Mouse (Mus musculus) cerebellum, adult 2 months (tissue): Measurements from ENCODE around the gene Mfap3. TPM values are rescaled to one million over a fixed set of nuclear protein-coding genes. Genes with fewer than 3 reads are reported as not detected.

Source experiments
- DNase-seq, 2 experiments: peaks; one replicate each; pipeline ENCODE4 v3.0.0; 2021
- H3K27ac ChIP-seq: fragments of 200-500 bp; 2 replicates; pipeline ENCODE4 v1.5.1; 2012; ENCODE audit warnings: low read length, control low read depth, inconsistent platforms; ENCODE audit not compliant: insufficient read depth
- H3K27me3 ChIP-seq: fragments of 200-500 bp; 2 replicates; pipeline ENCODE4 v1.6.1; 2012; ENCODE audit warnings: inconsistent platforms, mild to moderate bottlenecking, low read length, moderate library complexity; ENCODE audit not compliant: control insufficient read depth, insufficient read depth
- H3K4me1 ChIP-seq: fragments of 200-500 bp; 2 replicates; pipeline ENCODE4 v1.6.1; 2011; ENCODE audit warnings: low read length; ENCODE audit not compliant: control insufficient read depth, insufficient read depth
- H3K4me3 ChIP-seq: fragments of 200-500 bp; replicated peaks from 2 replicates; pipeline ENCODE3; 2011; ENCODE audit warnings: mild to moderate bottlenecking, low read depth, low read length, control low read depth; ENCODE audit not compliant: insufficient read depth
- CTCF ChIP-seq: fragments of 200-500 bp; IDR thresholded peaks from 2 replicates; pipeline ENCODE4 v1.5.1; 2011; ENCODE audit warnings: low read depth, mild to moderate bottlenecking, control low read depth, low read length, moderate library complexity, borderline replicate concordance; ENCODE audit not compliant: insufficient read depth
- POLR2A ChIP-seq: fragments of 200-500 bp; IDR thresholded peaks from 2 replicates; pipeline ENCODE4 v1.6.1; 2011; ENCODE audit warnings: low read length, control low read depth, borderline replicate concordance; ENCODE audit not compliant: insufficient read depth
- WGBS: fragments of 180-500 bp; shearing (Covaris S2); methylation state at CpG from one replicate; pipeline ENCODE4 v1.1.7; 2018; 5-methylcytosine and 5-hydroxymethylcytosine counted together
- polyA plus RNA-seq: library from polyadenylated mRNA; depleted of rRNA; stranded (reverse); fragments of >200 nt; gene quantifications from 2 replicates; pipeline ENCODE4 v1.2.3, GENCODE M21; 2012; rRNA removed

Gene Mfap3
- polyA plus RNA-seq, 1 experiment, result 17.3 TPM

DNA sequence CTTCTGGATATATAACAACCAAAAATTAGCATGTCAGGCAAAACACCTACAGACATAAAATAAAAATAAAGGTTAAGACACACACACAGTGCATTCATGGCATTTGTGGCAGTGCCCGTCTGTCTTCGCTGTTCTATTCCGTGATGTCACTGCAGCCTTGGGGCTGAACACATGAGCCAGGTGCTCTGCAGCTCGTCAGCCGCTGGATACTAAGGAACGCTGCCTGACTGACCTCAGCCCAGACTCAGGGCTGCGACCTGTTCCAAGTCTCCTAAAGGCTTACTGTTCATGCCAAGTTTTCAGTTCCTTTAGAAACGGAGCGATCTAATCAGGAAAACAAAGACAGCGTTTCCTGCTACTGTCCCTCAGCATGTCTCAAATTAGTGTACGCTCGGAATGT is 46.1 kb downstream of the Mfap3 start:
- Histone ChIP-seq H3K4me3 (no peak overlapping the region), H3K27me3 (peaks cover 1% of the 10 kb centered on the region; the same call in 1 of the 2 replicates), H3K27ac (no peak overlapping the region), H3K4me1 (no peaks in the 10 kb centered on the region; the same call in 1 of the 2 replicates)
- TF ChIP-seq CTCF, result no peak
- TF ChIP-seq POLR2A, result no peak
- WGBS, result 29% methylated on average over 12 of the region's 12 CpGs
- no peak for DNase-seq

DNA sequence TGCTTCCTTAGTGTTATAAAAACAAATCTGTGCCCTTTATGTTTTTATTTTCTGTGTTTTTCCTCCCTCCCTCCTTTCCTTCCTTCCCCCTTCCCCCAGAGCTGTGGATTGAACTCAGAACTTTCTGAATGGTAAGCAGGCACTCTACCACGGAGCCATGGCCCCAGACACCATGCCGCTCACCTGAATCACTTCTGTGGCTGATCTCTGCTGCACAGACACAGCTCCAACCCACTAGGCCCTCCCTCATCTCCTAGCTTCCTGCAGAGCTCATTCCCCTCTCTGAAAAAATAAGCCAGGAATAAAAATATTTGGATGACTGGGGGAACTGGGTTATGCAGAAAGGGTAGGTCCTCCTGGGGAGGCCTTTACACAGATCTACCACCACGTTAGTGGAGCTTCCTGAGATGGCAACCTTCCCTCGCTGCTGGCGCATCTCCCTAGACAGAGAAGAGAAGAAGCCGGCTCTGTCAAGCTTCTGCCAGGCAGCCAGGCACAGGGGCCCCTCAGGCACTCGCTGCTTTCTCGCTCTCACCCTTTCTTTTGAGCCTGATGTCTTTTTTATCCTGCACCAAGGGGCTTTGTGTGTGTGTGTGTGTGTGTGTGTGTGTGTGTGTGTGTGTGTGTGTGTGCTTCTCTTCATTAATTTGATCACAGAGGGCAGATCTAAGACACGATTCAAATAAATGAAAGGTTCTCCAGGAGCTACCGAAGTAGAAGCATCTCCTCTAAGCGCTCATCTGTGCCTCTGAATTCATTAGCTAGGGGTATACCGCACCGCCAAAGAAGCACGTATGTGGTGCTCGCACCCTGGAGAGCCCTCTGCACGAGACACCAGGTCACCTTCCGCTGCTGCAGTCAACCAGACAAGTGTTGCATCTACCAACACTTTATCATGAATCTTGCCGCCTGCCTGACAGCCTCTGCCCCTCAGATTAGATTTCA is 47.9 kb downstream of the Mfap3 start:
- WGBS, result 24% methylated on average over 18 of the region's 18 CpGs

GRCm38 (mm10) chr11:57568950-57569490 is 50.6 kb downstream of the Mfap3 start:
- no peak for DNase-seq
- TF ChIP-seq CTCF (no peak), POLR2A (no peak)
- Histone ChIP-seq H3K4me1 (no peaks in the 10 kb centered on the region; the same call in 1 of the 2 replicates), H3K27ac (no peak overlapping the region), H3K4me3 (no peak overlapping the region), H3K27me3 (peaks cover 1% of the 10 kb centered on the region; the same call in 1 of the 2 replicates)
- WGBS, result 91% methylated on average over 2 of the region's 2 CpGs

More for the DNA sequence above, 47.9 kb downstream of the Mfap3 start:
- Histone ChIP-seq H3K27ac (no peak overlapping the region), H3K27me3 (peaks cover 1% of the 10 kb centered on the region; the same call in 1 of the 2 replicates), H3K4me1 (no peaks in the 10 kb centered on the region; the same call in 1 of the 2 replicates), H3K4me3 (no peak overlapping the region)
- DNase-seq, result peak in 1 of 2 experiments; percentile 14
- TF ChIP-seq CTCF (no peak), POLR2A (no peak)

GRCm38 (mm10) chr11:57571035-57571434 is 52.6 kb downstream of the Mfap3 start:
- 82% methylated on average over 3 of the region's 3 CpGs for WGBS
- no peak for DNase-seq
- Histone ChIP-seq H3K4me1 (no peaks in the 10 kb centered on the region; the same call in 1 of the 2 replicates), H3K27me3 (peaks cover 1% of the 10 kb centered on the region; the same call in 1 of the 2 replicates), H3K27ac (no peak overlapping the region), H3K4me3 (no peak overlapping the region)
- no peak for TF ChIP-seq POLR2A
- TF ChIP-seq CTCF, result no peak

- no peaks in the 10 kb centered on the region; the same call in 1 of the 2 replicates for H3K4me1 ChIP-seq
- DNase-seq, result no peak
- H3K27me3 ChIP-seq, result no peaks in the 10 kb centered on the region; the same call in 1 of the 2 replicates
- 79% methylated on average over 14 of the region's 14 CpGs for WGBS
- TF ChIP-seq POLR2A (no peak), CTCF (no peak)
- H3K4me3 ChIP-seq, result no peak overlapping the region
- no peak overlapping the region for H3K27ac ChIP-seq
These were observed 55.3 kb downstream of the Mfap3 start for GRCm38 (mm10) chr11:57573686-57574274.

DNA sequence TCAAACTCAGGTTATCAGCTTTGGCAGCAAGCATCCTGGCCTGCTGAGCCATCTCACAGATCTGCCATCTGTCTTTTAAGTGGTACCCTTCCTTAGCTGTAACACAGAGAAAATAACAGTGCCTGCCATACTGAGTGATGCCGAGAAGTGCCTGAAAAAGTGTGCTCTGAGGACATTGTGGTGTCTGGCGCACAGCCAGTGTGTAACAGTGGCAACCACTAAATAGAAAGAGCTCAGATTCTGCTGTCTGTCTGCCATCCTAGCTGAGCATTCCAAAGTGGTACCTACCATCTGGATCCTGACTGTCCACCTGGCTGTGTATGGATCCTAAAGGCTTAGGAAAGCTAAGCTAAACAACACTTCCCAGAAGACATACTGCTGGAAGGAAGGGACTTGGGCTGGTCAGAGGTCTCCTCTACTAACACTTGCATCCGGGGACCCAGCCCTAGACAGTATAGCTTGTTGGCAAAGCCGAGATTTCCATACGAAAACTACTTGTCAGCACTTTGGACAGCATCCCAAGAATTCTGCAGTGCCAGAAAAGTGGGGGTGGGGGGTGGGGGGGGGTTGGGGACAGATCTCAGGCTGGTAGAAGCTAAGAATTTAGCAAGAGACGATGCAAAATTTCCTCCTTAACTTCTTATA is 58.5 kb downstream of the Mfap3 start:
- 13% methylated on average over 6 of the region's 6 CpGs for WGBS
- no peak for TF ChIP-seq POLR2A
- TF ChIP-seq CTCF, result no peak
- H3K27me3 ChIP-seq, result no peaks in the 10 kb centered on the region; the same call in 1 of the 2 replicates
- no peak overlapping the region for H3K27ac ChIP-seq
- H3K4me3 ChIP-seq, result no peak overlapping the region
- peak; percentile 46 to 66 for DNase-seq
- H3K4me1 ChIP-seq, result no peaks in the 10 kb centered on the region; the same call in 1 of the 2 replicates

DNA sequence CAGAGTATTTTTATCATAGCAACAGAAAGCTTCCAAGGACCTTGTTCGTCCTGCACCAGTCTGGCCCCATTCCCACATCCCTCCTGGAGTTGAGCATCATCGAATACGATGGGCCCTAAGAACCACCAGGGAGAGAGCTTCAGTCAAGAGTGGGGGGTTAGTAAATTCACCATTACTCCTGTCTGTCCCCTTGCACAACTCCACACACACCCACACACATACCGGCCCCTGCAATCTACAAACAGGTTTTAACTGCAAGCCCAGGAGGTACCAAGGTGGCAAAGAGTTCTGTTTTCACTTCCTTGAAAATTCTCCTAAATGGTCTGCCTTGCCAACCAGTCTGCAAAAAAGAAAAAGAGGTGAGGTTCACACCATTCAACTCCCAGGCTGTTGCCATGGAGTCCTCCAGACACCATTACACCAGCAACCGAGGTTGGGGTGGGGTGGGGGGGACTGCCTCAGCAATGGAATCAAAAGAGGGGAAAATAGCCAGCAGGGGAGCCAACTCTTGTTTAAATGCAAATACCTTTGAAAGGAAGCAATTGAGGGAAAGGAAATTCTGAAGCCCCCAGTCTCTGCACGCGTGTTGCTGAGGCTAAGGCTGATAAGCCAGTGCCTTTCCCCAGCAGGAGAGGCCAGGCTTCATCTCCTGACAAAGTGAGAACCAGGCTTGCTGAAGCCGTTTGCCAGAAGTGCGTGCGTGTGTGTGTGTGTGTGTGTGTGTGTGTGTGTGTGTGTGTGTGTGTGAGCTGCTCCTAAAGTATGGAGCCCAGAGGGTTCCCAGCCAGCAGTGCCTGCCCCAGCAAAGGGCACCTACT is 64.6 kb downstream of the Mfap3 start:
- TF ChIP-seq CTCF (no peak), POLR2A (no peak)
- WGBS, result 30% methylated on average over 10 of the region's 10 CpGs
- no peaks in the 10 kb centered on the region; the same call in 1 of the 2 replicates for H3K4me1 ChIP-seq
- no peak overlapping the region for H3K27ac ChIP-seq
- no peak for DNase-seq
- peaks cover 1% of the 10 kb centered on the region; the same call in 1 of the 2 replicates for H3K27me3 ChIP-seq
- no peak overlapping the region for H3K4me3 ChIP-seq

Other genes with a start within 250 kb of the Mfap3 start
- gene Fam114a2, start within 50 bp of the Mfap3 start, polyA plus RNA-seq, result 40.8 and 43.9 TPM in 2 replicates
- gene Galnt10, start 126.8 kb downstream of the Mfap3 start, polyA plus RNA-seq, result 9.9 and 11.2 TPM in 2 replicates